Mouse (Mus musculus) heart, adult 2 months (tissue): ENCODE results near the gene Gadd45gip1. TPM values are rescaled to one million over a fixed set of nuclear protein-coding genes. Genes with fewer than 3 reads are reported as not detected.

ENCODE experiments used
- DNase-seq, 2 experiments: peaks; one replicate each; pipeline ENCODE4 v3.0.0; 2021
- H3K27ac ChIP-seq: fragments of 200-600 bp; 2 replicates; pipeline ENCODE4 v1.8.1; 2022
- H3K27me3 ChIP-seq: fragments of 200-500 bp; 2 replicates; pipeline ENCODE4 v1.6.1; 2012; ENCODE audit warnings: mild to moderate bottlenecking, low read length, inconsistent platforms, mixed read lengths; ENCODE audit not compliant: control insufficient read depth, insufficient read depth
- H3K36me3 ChIP-seq: fragments of 200-500 bp; 2 replicates; pipeline ENCODE4 v1.6.1; 2012; ENCODE audit warnings: low read length, inconsistent platforms; ENCODE audit not compliant: control insufficient read depth, insufficient read depth
- H3K4me1 ChIP-seq: fragments of 200-500 bp; 2 replicates; pipeline ENCODE4 v1.6.1; 2011; ENCODE audit warnings: low read length; ENCODE audit not compliant: control insufficient read depth, insufficient read depth
- H3K4me3 ChIP-seq: fragments of 200-600 bp; 2 replicates; pipeline ENCODE4 v1.8.1; 2022
- H3K79me2 ChIP-seq: fragments of 200-500 bp; replicated peaks from 2 replicates; pipeline ENCODE4 v1.6.1; 2012; ENCODE audit warnings: mild to moderate bottlenecking, inconsistent platforms, low read length, moderate library complexity, mixed read lengths; ENCODE audit not compliant: control insufficient read depth, insufficient read depth
- H3K9ac ChIP-seq: fragments of 200-500 bp; 2 replicates; pipeline ENCODE4 v1.6.1; 2012; ENCODE audit warnings: low read depth, mild to moderate bottlenecking, control low read depth, inconsistent platforms, low read length, mixed read lengths
- CTCF ChIP-seq: fragments of 200-600 bp; IDR thresholded peaks from 2 replicates; pipeline ENCODE4 v1.8.1; 2022; ENCODE audit warnings: antibody characterized with exemption, mild to moderate bottlenecking, moderate library complexity
- EP300 ChIP-seq: fragments of 200-500 bp; IDR thresholded peaks from 2 replicates; pipeline ENCODE4 v1.6.1; 2011; ENCODE audit warnings: low read depth, low read length, control low read depth; ENCODE audit not compliant: insufficient read depth
- POLR2A ChIP-seq: fragments of 200-500 bp; IDR thresholded peaks from 2 replicates; pipeline ENCODE4 v1.6.1; 2011; ENCODE audit warnings: mild to moderate bottlenecking, low read depth, low read length, control low read depth; ENCODE audit not compliant: insufficient read depth
- WGBS: fragments of 180-500 bp; shearing (Covaris S2); methylation state at CpG from one replicate; pipeline ENCODE4 v1.1.7; 2018; 5-methylcytosine and 5-hydroxymethylcytosine counted together
- intact Hi-C: fragments of 180-260 bp; cut with DNase I; formaldehyde crosslinking; loops from one replicate; pipeline ENCODE4 v1.15.1; 2025
- polyA plus RNA-seq: library from polyadenylated mRNA; depleted of rRNA; stranded (reverse); fragments of >200 nt; gene quantifications from 2 replicates; pipeline ENCODE4 v1.2.3, GENCODE M21; 2012
- total RNA-seq, 2 experiments: library from RNA; stranded (reverse); gene quantifications; 2 replicates each; pipeline ENCODE4 v1.2.3; 2021

The Gadd45gip1 gene
- total and polyA plus RNA-seq, 3 experiments: 21.2 to 29.7 (median 27.4) TPM

- 1% methylated on average over 32 of the region's 32 CpGs for WGBS
- intact Hi-C loops: loop anchor here (1.0 to 5.0 kb wide), 4 partner anchors 52 to 234 kb away; no protein-coding TSS in a partner anchor
- H3K4me1 ChIP-seq: peaks cover 3% of the 10 kb centered on the region
- peak overlapping the region; percentile 36; the same call in 1 of the 2 replicates for H3K9ac ChIP-seq
- no peaks in the 10 kb centered on the region for H3K27me3 ChIP-seq
- H3K4me3 ChIP-seq: peak overlapping the region; percentile 38; the same call in 1 of the 2 replicates
- no peaks in the 10 kb centered on the region for H3K36me3 ChIP-seq
- TF ChIP-seq EP300 (no peak), CTCF (peak; percentile 85)
- peak overlapping the region; percentile 17; the same call in 1 of the 2 replicates for H3K27ac ChIP-seq
- peak; percentile 90 to 96 for DNase-seq
- no peaks in the 10 kb centered on the region for H3K79me2 ChIP-seq
These were observed 20.4 kb upstream of the Gadd45gip1 start for GRCm38 (mm10) chr8:84810896-84811295.

GRCm38 (mm10) chr8:84811303-84811702 is 20.0 kb upstream of the Gadd45gip1 start:
- 45% methylated on average over 10 of the region's 10 CpGs for WGBS
- peak overlapping the region; percentile 38; the same call in 1 of the 2 replicates for H3K4me3 ChIP-seq
- H3K9ac ChIP-seq: no peak overlapping the region
- H3K4me1 ChIP-seq: peaks cover 3% of the 10 kb centered on the region
- no peak for DNase-seq
- no peaks in the 10 kb centered on the region for H3K36me3 ChIP-seq
- H3K27ac ChIP-seq: peak overlapping the region; percentile 17; the same call in 1 of the 2 replicates
- no peaks in the 10 kb centered on the region for H3K79me2 ChIP-seq
- no peaks in the 10 kb centered on the region for H3K27me3 ChIP-seq
- TF ChIP-seq POLR2A: no peak
- no peak for TF ChIP-seq EP300
- no peak for TF ChIP-seq CTCF
- intact Hi-C loops: loop anchor here (1.0 to 5.0 kb wide), 4 partner anchors 53 to 234 kb away; no protein-coding TSS in a partner anchor

- peak; percentile 77 to 87 for DNase-seq
- peak; percentile 89 for TF ChIP-seq CTCF
- TF ChIP-seq POLR2A: no peak
- TF ChIP-seq EP300: peak; percentile 77; the same call in 1 of the 2 replicates
- Histone ChIP-seq H3K27me3 (no peaks in the 10 kb centered on the region), H3K4me1 (peaks cover 3% of the 10 kb centered on the region), H3K9ac (no peak overlapping the region), H3K79me2 (no peaks in the 10 kb centered on the region), H3K27ac (no peak overlapping the region), H3K36me3 (no peaks in the 10 kb centered on the region), H3K4me3 (no peak overlapping the region)
- 0% methylated on average over 5 of the region's 5 CpGs for WGBS
- intact Hi-C loops: loop anchor here (5.0 kb wide), 1 partner anchor 236 kb away; no protein-coding TSS in a partner anchor
These were observed 18.3 kb upstream of the Gadd45gip1 start for GRCm38 (mm10) chr8:84813059-84813458.

- TF ChIP-seq POLR2A (no peak), EP300 (no peak), CTCF (no peak)
These were observed 17.5 kb upstream of the Gadd45gip1 start for GRCm38 (mm10) chr8:84813830-84814229.

GRCm38 (mm10) chr8:84814240-84814554 is 17.1 kb upstream of the Gadd45gip1 start:
- no peak overlapping the region for H3K27ac ChIP-seq
- peaks cover 3% of the 10 kb centered on the region for H3K4me1 ChIP-seq
- 83% methylated on average over 11 of the region's 11 CpGs for WGBS
- DNase-seq: no peak
- intact Hi-C loops: loop anchor here (5.0 kb wide), 1 partner anchor 237 kb away; no protein-coding TSS in a partner anchor
- H3K79me2 ChIP-seq: no peaks in the 10 kb centered on the region
- H3K9ac ChIP-seq: no peak overlapping the region
- H3K36me3 ChIP-seq: no peaks in the 10 kb centered on the region
- no peak overlapping the region for H3K4me3 ChIP-seq
- H3K27me3 ChIP-seq: no peaks in the 10 kb centered on the region
- TF ChIP-seq CTCF: no peak
- TF ChIP-seq POLR2A: no peak
- TF ChIP-seq EP300: no peak

More at GRCm38 (mm10) chr8:84813830-84814229, 17.5 kb upstream of the Gadd45gip1 start:
- peaks cover 3% of the 10 kb centered on the region for H3K4me1 ChIP-seq
- no peaks in the 10 kb centered on the region for H3K27me3 ChIP-seq
- intact Hi-C loops: loop anchor here (5.0 kb wide), 1 partner anchor 237 kb away; no protein-coding TSS in a partner anchor
- H3K36me3 ChIP-seq: no peaks in the 10 kb centered on the region
- no peak for DNase-seq
- no peak overlapping the region for H3K9ac ChIP-seq
- H3K27ac ChIP-seq: no peak overlapping the region
- WGBS: 84% methylated on average over 3 of the region's 3 CpGs
- no peak overlapping the region for H3K4me3 ChIP-seq
- H3K79me2 ChIP-seq: no peaks in the 10 kb centered on the region

- 0 out of 2 replicates have a peak overlapping the region, but pooled peaks have one; percentile 11 for H3K9ac ChIP-seq
- WGBS: 26% methylated on average over 19 of the region's 19 CpGs
- no peak overlapping the region for H3K4me3 ChIP-seq
- intact Hi-C loops: loop anchor here (1.0 to 5.0 kb wide), 2 partner anchors 222 to 237 kb away; no protein-coding TSS in a partner anchor
- TF ChIP-seq POLR2A: no peak
- no peak for TF ChIP-seq EP300
- no peak for TF ChIP-seq CTCF
- no peaks in the 10 kb centered on the region for H3K27me3 ChIP-seq
- no peak for DNase-seq
- H3K27ac ChIP-seq: peak overlapping the region; percentile 57
- peaks cover 3% of the 10 kb centered on the region for H3K4me1 ChIP-seq
- no peaks in the 10 kb centered on the region for H3K36me3 ChIP-seq
- H3K79me2 ChIP-seq: no peaks in the 10 kb centered on the region
These were observed 16.5 kb upstream of the Gadd45gip1 start for GRCm38 (mm10) chr8:84814555-84815441.
